Mouse (Mus musculus): ENCODE measurements around the gene Plekhh2. TPM values are rescaled to one million over a fixed set of nuclear protein-coding genes. Genes with fewer than 3 reads are reported as not detected.
A peak's percentile ranks its signal among the peaks of the same experiment; 100 is the strongest.

Gene Plekhh2
- total RNA-seq, 2 experiments from 2014 or later: 4.6 to 6.5 TPM

DNA sequence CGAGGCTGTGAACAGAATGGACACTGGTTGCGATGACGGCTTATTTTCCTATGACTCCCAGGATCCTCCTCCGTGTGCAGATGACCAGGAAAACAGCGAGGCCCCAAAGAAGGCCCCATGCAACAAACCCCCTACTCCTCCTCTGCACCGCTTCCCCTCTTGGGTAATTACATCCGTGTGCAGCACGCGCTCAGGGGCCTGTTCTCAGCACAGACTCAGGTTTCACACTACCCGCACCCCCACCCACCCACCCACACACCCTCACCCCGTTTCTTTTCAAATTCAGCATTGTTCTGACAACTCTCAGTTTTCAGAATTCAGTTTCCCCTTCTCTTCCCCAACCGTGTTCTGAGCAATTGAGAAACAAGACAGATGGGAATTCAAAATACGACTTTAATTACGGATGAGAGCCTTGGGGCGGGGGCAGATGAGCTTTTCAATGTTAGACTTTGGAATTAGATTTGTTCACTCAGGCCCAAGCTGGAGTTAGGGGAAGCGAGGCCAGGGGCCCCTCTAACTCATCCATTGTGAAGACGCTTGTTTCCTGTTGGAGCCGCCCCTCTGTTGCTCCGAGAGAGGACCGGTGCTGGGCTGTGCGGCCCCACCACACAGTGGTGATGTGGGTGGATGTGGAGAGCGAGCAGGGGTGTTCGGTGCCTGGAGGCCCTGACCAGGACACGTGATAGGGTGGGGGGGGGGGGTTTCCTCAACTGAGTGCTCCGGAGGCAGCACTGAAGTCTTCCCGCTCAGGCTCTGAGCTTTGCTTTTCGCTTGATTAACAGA, 55.3 kb downstream of the Plekhh2 start:
- intact Hi-C loops (cut with DNase I): no loop called here
- DNase-seq (ENCODE audit: low spot score in 2 of 2): no peak

DNA sequence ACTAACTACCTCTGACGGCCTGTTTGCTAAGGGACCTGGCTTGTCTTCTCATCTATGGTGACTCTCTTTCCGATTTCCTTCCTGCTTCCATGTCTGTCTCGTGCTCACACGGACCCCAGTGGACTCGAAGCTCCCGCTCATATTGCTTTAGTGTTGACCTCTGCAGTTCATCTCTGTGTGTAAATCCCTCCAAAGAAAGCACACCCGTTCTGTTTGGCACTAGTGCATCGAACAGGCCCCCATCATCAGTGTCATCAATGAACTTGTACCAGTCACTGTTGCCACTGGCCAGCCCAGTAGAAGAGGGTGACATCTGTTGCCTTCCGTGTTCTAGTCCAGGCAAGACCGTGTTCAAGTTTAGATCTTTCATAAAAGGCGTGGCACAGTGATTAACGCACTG, 57.1 kb downstream of the Plekhh2 start:
- no peak for DNase-seq (ENCODE audit: low spot score in 2 of 2)
- intact Hi-C loops (cut with DNase I): no loop called here

DNA sequence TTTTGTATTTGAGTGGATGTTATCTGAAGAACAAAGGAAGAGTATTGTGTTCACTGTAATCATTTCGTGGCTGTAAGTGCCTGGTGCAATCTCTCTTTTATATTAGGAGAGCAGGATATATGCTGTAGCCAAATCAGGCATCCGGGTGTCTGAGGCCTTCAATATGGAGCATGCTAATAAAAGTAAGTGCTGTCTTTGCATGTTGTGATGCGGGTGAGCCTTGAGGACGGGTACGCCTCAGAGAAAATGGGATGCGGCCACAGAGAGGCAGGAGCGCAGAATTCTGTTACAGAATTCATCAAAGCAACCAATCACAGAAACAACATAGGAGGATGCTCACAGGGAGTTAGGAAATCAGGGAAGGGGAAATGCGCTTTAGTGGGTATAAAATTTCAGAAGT, 58.1 kb downstream of the Plekhh2 start:
- DNase-seq (ENCODE audit: low spot score in 2 of 2): no peak
- intact Hi-C loops (cut with DNase I): no loop called here

DNA sequence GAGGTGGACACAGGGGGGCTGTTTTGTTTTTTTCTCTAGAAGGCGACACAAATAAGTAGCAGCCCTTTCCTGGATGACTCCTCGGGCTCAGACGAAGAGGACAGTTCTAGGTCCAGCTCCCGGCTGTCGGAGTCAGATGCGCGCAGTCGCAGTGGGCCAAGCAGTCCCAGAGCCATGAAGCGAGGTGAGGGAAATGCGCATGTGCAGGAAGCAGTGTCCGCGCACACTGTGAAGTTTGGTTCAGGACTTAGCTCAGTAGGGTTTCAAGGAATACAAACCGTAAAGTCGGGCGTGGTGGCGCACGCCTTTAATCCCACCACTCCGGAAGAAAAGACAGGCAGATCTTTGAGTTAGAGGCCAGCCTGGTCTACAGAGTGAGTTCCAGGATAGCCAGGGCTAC, 59.9 kb downstream of the Plekhh2 start:
- no peak for DNase-seq (ENCODE audit: low spot score in 2 of 2)

DNA sequence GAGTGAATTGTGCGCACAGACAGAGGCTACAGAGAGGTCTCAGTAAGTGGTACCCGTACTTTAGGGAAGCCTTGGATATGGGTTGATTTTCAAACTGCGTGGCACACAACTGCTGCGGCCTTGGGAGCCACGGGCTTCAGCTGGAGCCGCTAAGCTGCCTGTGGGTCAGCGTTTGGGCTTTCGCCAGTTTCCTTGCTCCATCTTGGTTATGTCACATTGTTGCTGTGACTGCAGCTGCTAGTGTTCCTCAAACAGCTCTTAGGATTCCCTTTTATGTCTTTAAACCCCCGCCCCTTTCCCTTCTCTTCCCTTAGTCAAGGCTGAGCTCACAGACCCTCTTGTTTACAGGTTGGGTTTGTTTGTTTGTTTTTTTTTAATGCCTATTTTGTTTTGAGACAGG, 61.6 kb downstream of the Plekhh2 start:
- intact Hi-C loops (cut with DNase I): no loop called here
- DNase-seq (ENCODE audit: low spot score in 2 of 2): no peak

More for the DNA sequence above, 59.9 kb downstream of the Plekhh2 start:
- intact Hi-C loops (cut with DNase I): no loop called here

DNA sequence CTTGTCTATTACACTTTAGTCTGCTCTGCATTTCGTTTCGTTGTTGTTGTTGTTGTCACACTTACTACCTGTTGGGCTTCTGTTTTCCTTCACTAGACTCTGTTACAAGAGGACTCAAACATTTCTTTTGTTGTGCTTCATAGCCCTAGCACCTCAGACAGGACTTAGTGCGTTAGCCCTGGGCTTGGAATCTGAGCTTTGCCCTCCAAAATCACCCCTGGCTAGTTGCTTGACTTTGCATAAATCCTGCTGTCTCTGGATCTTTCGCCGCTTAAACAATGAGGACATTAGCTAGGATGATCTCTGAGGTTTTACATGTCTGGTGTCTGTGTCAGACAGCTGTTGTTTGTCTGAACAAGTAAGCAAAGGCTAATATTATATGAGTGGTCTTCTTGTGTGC, 62.2 kb downstream of the Plekhh2 start:
- no peak for DNase-seq (ENCODE audit: low spot score in 2 of 2)
- intact Hi-C loops (cut with DNase I): no loop called here

DNA sequence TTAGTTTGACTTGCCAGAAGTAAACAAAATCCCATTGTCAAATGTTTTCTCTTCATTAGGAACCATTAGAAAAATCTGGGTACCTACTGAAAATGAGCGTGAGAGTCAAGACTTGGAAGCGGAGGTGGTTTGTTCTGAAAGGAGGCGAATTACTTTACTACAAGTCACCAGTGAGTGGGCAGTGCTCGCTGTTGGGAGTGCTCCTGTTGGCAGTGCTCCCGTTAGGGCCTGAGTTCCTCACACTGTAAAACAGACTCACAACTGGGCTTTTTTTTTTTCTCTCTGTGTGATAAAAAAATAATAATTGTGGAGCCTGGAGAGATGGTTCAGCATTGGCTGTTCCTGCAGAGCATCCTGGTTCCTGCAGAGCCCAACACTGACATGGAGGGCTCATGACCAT, 63.4 kb downstream of the Plekhh2 start:
- intact Hi-C loops (cut with DNase I): no loop called here
- DNase-seq (ENCODE audit: low spot score in 2 of 2): no peak

DNA sequence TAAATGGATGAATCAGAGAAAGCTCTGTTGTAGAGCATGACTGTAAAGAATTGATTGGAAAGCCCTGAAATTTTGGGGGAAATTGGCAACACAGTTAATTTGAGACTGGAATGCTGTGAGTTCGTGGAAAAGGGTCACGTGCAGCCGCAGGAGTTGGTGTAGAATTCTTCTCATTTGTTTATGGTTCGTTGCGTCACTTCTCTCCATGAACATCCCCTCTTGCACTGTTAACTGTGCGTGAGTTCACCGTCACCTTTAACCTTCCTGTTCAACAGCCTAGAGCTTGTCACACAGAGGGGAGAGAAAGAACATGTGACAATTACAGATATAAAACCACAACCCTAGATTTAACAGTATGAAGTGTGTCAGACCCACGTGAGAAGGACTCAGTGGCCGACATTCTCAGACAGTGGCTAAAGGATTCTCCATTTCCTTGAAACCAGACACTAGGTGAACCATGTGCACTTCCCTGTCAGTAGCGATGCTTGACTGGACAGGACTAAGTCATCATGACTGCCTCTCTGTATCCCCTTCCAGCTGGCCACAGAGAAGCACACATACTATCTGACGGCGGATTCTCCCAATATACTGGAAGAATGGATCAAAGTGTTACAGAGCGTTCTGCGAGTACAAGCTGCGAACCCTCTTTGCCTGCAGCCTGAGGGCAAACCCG, 65.1 kb downstream of the Plekhh2 start:
- DNase-seq (ENCODE audit: low spot score in 2 of 2): no peak
- intact Hi-C loops (cut with DNase I): no loop called here

DNA sequence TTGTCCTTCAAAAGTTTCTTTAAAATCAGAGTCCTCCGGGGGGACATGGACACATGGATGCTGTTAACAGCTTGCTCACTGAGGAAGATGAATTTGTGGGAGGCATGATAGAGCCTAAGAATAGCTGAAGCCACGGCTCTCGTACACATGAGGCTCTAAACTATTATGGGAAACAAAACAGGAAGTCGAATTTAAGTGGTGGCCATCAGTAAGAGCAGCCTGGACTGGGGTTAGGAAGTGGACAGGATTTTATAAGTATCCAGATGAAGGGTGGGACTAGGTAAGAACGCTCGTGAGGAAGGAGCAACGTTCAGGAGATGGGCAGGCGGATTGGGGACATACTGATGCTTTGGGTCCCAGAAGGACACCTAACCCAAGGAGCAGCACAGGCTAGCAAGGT, 67.6 kb downstream of the Plekhh2 start:
- intact Hi-C loops (cut with DNase I): no loop called here

DNA sequence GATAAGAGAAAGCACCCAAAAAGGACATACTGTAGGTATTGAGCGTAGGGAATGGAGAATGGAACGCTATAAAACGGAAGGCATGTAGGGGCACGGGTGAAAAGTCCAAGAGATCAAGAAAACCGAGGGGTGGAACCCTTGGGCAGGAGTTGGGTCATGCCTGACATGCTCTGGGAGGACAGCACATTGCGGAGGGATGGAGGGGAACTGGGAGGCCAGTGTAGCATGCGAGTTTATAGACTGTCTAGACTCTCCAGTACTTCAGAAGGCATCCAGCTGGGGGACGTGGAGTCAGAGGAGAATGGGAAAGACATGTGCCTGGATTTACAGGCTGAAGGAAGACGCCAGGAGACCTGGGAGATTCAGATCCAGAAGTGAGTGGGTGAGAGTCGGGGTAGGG, 68.1 kb downstream of the Plekhh2 start:
- DNase-seq (ENCODE audit: low spot score in 2 of 2): no peak
- intact Hi-C loops (cut with DNase I): no loop called here

More for the DNA sequence above, 67.6 kb downstream of the Plekhh2 start:
- no peak for DNase-seq (ENCODE audit: low spot score in 2 of 2)

DNA sequence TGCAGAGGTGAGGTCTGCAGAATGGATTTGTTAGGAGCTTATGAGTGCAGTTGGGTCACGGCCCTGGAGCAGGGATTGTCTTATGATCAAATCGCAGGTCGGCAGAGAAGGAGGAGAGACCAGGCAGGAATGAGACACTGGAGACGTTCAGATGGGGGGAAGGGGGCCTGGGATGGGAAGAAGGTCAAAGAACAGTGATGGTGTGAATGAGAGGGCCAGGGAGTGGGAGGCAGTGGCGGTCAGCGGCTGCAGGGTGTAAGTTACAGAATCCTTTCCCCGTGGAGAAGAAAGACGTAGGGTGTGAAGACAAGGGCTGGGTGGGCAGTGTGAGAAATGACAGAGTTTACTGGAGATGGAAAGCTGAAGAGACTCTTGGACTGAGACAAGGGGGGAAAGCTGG, 69.1 kb downstream of the Plekhh2 start:
- intact Hi-C loops (cut with DNase I): no loop called here
- DNase-seq (ENCODE audit: low spot score in 2 of 2): no peak

DNA sequence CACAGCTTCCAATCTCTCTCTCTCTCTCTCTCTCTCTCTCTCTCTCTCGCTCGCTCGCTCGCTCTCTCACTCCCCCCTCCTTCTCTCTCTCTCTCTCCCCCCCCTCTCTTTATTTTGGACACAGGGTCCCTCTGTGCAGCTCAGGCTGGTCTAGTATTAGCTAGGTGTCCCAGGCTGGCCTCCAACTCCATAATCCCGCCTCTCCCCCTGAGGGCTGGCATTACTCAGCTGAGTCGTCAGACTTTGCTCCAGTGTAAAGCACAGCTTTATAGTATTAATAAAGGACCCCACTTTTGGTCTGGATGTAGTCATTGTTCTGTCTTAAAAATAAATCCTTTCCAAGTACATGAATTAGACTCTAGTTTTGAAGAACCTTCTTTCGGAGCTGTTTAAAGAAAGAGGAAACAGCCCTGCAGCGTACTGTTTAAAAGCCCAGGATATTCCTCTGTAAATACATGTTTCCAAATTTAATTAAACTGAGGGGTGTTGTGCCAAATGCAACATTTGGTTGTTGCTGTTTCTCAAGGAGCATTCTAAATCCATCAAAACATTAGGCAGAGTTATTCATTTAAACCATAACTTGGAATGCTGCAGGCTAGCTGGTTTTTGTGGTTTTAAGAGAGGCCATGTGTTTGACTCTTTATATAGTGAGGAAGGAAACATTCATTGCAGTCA, 70.2 kb downstream of the Plekhh2 start:
- intact Hi-C loops (cut with DNase I): no loop called here
- DNase-seq (ENCODE audit: low spot score in 2 of 2): no peak

DNA sequence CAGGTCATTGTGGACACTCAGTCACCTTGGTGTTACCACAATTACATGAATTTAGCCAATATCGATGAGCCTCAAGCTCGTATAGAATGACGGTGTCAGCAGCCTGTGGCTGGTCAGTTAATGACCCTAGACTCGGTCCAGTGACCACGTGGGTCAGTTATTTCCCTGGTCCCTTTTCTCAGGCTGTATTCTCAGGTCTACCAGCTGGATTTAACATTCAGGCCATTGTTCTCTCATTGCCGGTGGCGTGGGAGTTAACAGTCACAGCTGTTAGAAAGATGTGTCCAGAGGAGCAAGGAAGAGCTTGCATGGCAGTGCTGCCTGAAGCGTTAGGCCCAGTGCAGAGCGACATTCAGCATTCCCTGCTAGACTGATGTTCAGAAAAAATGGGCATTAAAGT, 72.4 kb downstream of the Plekhh2 start:
- intact Hi-C loops (cut with DNase I): no loop called here
- no peak for DNase-seq (ENCODE audit: low spot score in 2 of 2)

DNA sequence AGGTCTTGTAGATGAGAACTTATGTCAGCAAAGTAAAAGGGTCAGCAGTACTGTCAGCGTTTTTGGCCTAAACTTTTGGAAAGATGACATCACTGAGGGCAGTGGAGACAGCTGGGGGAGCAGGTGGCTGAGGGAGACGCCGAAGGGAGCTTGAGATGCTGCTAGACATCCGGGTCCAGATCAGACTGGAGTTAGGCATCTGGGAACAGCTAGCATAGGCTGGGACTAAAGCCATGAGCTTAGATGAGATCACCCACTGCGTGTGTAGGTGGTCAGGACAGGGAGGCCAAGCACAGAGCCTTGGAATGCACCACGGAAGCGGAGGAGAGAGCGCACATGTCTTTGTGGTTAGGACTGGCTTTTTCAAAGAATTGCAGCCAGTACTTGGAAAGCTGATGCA, 73.4 kb downstream of the Plekhh2 start:
- intact Hi-C loops (cut with DNase I): no loop called here
- DNase-seq (ENCODE audit: low spot score in 2 of 2): peak; percentile 66 to 77

DNA sequence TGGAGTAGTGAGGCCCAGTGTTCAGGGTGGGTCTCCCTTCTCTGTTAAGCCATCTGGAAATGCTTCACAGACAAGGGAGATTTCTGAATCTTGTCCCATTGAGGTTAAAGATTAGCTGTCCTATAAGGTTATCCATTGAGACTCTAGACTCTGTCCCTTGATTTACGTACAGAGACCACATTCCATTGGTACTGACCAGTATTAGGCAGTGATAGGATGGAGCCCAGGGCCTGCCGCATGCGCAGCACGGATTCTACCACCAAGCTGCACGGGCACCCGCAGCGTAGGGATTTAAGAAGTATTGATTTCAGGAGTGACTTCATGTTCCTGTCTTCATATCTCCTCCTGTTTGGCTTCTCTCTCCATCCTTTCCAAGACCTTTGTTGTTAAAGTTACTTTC, 78.4 kb downstream of the Plekhh2 start:
- intact Hi-C loops (cut with DNase I): no loop called here

DNA sequence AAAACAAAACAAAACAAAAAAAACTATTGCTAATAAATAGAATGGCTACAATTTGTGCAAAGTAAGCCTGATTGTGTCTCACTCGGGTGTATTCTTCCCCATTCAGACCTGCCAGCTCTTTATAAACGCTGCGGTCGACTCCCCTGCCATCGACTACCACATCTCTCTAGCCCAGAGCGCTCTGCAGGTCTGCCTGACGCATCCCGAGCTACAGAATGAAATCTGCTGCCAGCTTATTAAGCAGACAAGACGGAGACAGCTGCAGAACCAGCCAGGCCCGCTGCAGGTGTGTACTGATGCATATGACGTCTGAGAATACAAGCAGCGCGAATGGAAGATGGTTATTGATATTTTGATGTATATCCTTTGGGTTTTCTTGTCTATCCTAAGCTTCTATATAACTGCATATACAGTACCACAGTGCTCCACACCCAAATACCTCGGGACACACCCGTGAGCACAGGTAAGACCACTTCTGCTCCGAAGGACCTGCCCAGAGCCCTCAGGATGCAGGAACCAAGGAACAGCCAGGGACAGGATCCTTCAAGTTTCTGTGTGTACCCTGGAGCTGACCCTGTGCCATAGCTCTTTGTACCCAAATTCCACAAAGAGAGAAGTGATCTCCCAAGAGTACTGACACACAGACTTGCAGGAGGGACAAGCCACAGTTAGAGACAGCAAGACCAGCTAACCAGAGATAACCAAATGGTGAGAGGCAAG, 79.9 kb downstream of the Plekhh2 start:
- DNase-seq (ENCODE audit: low spot score in 2 of 2): no peak
- intact Hi-C loops (cut with DNase I): no loop called here

More for the DNA sequence above, 78.4 kb downstream of the Plekhh2 start:
- no peak for DNase-seq (ENCODE audit: low spot score in 2 of 2)

DNA sequence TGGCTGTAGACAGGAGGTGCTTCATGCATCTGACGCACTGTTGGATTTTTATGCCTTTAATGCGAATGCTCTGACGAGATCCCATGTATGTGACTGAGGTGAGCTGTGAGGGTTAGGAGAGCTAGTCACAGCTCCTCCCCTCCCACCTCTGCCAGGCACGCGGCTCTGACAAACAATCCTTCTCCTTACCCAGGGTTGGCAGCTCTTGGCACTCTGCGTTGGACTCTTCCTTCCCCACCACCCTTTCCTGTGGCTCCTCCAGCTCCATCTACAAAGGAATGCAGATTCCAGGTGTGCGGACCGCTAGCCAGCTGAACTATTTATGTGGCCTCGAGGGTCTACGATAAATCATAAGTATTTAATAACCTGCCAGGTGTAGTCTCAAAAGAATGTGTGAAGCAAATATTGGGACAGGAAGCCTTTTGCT, 84.3 kb downstream of the Plekhh2 start:
- DNase-seq (ENCODE audit: low spot score in 2 of 2): no peak
- intact Hi-C loops (cut with DNase I): no loop called here

DNA sequence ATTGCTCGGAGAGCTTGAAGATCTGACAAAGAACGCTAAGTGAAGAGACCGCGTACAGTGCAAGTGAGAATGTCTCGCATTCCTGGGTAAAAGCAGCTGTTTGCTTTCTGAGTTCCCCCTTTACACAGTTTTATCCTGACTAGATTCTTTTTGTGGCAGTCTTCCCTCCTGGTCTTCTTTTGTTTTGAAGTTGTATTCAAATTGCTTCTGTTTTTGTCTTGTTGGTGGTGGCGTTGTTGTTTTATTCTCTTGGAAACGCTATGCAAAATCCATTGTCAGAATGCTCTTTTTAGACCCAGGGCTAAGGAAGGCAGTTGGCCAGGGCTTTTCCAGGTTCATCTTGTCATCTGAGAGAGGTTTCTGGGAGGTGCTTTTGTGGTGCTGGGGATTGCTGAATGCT, 84.8 kb downstream of the Plekhh2 start:
- DNase-seq (ENCODE audit: low spot score in 2 of 2): no peak

DNA sequence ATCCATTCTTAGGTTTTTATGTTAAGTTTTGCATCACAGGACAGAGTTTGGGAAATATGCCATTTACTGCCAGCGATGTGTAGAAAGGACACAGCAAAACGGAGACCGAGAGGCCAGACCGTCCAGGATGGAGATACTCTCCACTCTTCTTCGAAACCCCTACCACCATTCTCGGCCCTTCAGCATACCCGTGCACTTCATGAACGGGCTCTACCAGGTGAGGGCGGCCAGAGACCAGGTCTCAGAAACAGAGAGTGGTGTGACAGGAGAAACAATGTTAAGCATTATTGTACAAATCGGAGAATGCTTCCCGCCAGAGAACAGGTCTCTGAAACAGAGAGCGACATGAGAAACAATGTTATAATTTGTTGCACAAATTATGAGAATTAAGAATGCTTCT, 86.2 kb downstream of the Plekhh2 start:
- intact Hi-C loops (cut with DNase I): no loop called here
- DNase-seq (ENCODE audit: low spot score in 2 of 2): no peak

More for the DNA sequence above, 84.8 kb downstream of the Plekhh2 start:
- intact Hi-C loops (cut with DNase I): no loop called here

DNA sequence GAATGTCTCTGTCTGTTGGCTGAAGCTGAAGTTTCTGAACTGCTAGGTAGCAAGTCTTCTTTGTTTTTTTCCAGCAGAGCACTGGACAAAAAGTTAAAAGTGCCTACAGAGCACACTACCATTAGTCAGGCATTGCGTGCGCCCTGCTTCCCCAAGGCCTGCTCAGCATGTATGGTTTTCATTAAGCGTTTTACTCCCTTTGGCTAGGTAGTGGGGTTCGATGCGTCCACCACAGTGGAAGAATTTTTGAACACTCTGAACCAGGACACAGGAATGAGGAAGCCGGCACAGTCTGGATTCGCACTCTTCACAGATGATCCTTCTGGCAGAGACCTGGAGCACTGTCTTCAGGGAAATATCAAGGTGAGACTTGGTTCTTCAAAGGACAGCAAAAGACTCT, 87.2 kb downstream of the Plekhh2 start:
- intact Hi-C loops (cut with DNase I): no loop called here
- no peak for DNase-seq (ENCODE audit: low spot score in 2 of 2)

Data from left cerebral cortex, postnatal 36 days (tissue).